Mouse (Mus musculus) ES-E14 (cell line): ENCODE data around the gene Stkld1. TPM values are rescaled to one million over a fixed set of nuclear protein-coding genes. Genes with fewer than 3 reads are reported as not detected.

ENCODE experiments used
- DNase-seq: peaks from one replicate; pipeline ENCODE4 v3.0.0-alpha.2; 2013; ENCODE audit warnings: low read depth, low spot score
- H3K27ac ChIP-seq: 2 replicates; pipeline ENCODE4 v1.5.1; 2012; ENCODE audit warnings: low read depth, mild to moderate bottlenecking, low read length, moderate library complexity, mixed read lengths; ENCODE audit not compliant: poor library complexity, insufficient read depth, severe bottlenecking
- H3K36me3 ChIP-seq: 2 replicates; pipeline ENCODE4 v1.6.1; 2012; ENCODE audit warnings: mild to moderate bottlenecking, low read length, moderate library complexity, mixed read lengths; ENCODE audit not compliant: control insufficient read depth, poor library complexity, insufficient read depth, severe bottlenecking
- H3K4me1 ChIP-seq, 2 experiments: fragments of 150-350 bp in 1 of 2; sonication (generic) in 1 of 2; 2 replicates each; pipeline ENCODE4 v1.6.1; 2012; ENCODE audit warnings: low read length in 2 of 2, mild to moderate bottlenecking in 1 of 2, mixed read lengths in 1 of 2; ENCODE audit not compliant: control insufficient read depth in 2 of 2, insufficient read depth in 2 of 2, poor library complexity in 1 of 2
- H3K4me3 ChIP-seq, 2 experiments: fragments of 150-350 bp in 1 of 2; sonication (generic) in 1 of 2; 2 replicates each; pipeline ENCODE4 v1.5.1; 2012; ENCODE audit warnings: low read length in 2 of 2, low read depth in 1 of 2, mild to moderate bottlenecking in 1 of 2, mixed read lengths in 1 of 2; ENCODE audit not compliant: insufficient read depth in 1 of 2, poor library complexity in 1 of 2, severe bottlenecking in 1 of 2
- H3K9ac ChIP-seq: 2 replicates; pipeline ENCODE4 v1.6.1; 2012; ENCODE audit warnings: low read depth, mild to moderate bottlenecking, low read length, mixed read lengths; ENCODE audit not compliant: poor library complexity, insufficient read depth, severe bottlenecking
- H3K9me3 ChIP-seq: fragments of 150-350 bp; sonication (generic); 2 replicates; pipeline ENCODE4 v1.6.1; 2012; ENCODE audit warnings: low read depth, mild to moderate bottlenecking, low read length; ENCODE audit not compliant: control insufficient read depth, insufficient read depth
- CHD2 ChIP-seq: IDR thresholded peaks from 2 replicates; pipeline ENCODE4 v1.6.1; 2014; ENCODE audit warnings: mild to moderate bottlenecking, low read depth, low read length, inconsistent platforms
- HCFC1 ChIP-seq: IDR thresholded peaks from 2 replicates; pipeline ENCODE4 v1.6.1; 2012; ENCODE audit warnings: low read length, inconsistent platforms, borderline replicate concordance; ENCODE audit not compliant: insufficient read depth
- MAFK ChIP-seq: IDR thresholded peaks from 2 replicates; pipeline ENCODE4 v1.6.1; 2014; ENCODE audit warnings: mild to moderate bottlenecking, low read depth, low read length, inconsistent platforms; ENCODE audit not compliant: insufficient read depth
- ZC3H11A ChIP-seq: IDR thresholded peaks from 2 replicates; pipeline ENCODE4 v1.6.1; 2012; ENCODE audit warnings: low read depth, mild to moderate bottlenecking, inconsistent platforms, low read length, borderline replicate concordance
- ZNF384 ChIP-seq: IDR thresholded peaks from 2 replicates; pipeline ENCODE4 v1.6.1; 2012; ENCODE audit warnings: low read depth, low read length, inconsistent platforms
- in situ Hi-C, 2 experiments: fragments of 600-800 bp; cut with MboI; formaldehyde crosslinking; loops; one replicate each; pipeline ENCODE4 v1.15.1; 2025; ENCODE audit warnings: low sequenced_read_pairs in 2 of 2, inconsistent platforms in 1 of 2; ENCODE audit not compliant: unreplicated experiment in 2 of 2
- total RNA-seq: library from RNA; depleted of rRNA; stranded (reverse); fragments of 300-350 nt; gene quantifications from 2 replicates; pipeline ENCODE4 v1.2.3, GENCODE M21; 2012

Gene Stkld1
- total RNA-seq, 1 experiment = not detected

DNA sequence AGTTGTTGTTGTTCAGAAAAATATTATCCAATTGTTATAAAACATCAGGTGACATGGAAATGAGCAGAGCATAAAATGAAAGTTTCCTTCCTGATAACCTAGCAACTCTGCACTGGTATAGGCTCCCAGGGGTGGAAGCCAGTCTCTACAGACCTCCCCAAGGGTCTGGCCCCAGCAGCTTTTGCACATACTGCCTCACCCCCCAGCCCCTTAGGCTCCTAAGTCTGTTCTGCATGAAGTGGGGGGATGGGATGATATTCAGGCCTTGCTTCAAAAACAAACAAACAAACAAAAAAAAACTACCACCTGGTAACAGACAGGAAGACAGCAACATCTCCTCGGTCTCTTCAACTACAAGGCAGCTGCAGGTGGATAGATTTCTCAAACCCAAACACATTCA is 46.5 kb downstream of the Stkld1 start:
- in situ Hi-C loops = no loop called here
- no peak overlapping the region for H3K27ac ChIP-seq

DNA sequence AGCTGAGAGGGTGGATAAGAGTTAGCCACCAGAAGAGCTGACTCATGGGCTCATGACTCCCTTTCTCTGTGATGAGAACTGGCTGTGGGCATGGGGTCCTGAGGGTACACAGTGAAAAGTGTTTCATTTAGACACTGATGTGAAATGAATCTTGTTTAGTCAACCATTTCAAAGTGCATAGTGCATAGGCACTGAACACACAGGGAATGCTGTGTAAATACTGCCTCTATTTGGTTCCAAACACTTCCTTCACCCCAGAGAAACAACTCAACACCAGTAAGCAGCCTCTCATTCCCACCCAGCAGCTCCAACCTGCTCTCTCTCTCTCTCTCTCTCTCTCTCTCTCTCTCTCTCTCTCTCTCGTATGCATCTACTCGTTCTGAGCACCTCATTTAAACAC is 50.3 kb downstream of the Stkld1 start:
- in situ Hi-C loops = no loop called here

More for the DNA sequence above, 46.5 kb downstream of the Stkld1 start:
- no peak overlapping the region for H3K4me3 ChIP-seq
- DNase-seq = no peak
- H3K4me1 ChIP-seq = peaks cover 0 to 5% of the 10 kb centered on the region in 2 experiments; a peak in 1 of 4 replicates
- H3K9me3 ChIP-seq = no peaks in the 10 kb centered on the region
- no peak for TF ChIP-seq MAFK
- TF ChIP-seq CHD2 = no peak
- TF ChIP-seq HCFC1 = no peak
- TF ChIP-seq ZNF384 = no peak
- no peak for TF ChIP-seq ZC3H11A
- H3K9ac ChIP-seq = no peak overlapping the region
- H3K36me3 ChIP-seq = no peaks in the 10 kb centered on the region

DNA sequence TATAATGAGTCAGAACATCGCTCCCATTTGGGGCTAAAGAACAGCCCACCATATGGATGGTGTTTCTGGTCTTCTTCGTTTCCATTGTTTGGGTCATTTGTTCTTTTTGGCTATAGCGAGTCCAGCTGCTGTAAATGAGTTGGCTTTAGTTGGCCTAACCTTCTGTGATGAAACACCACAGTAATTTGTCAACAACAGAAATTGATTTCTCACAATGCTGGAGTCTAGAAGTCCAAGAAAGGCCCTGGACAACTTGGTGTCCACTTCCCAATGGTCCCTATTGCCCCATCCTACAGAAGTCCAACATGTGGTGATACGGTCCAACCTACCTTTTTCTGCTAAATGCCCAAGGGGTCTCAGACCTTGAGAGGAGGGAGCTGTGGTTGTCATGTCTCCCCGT is 50.8 kb downstream of the Stkld1 start:
- Histone ChIP-seq H3K36me3 (no peaks in the 10 kb centered on the region), H3K4me3 (no peak overlapping the region), H3K9ac (no peak overlapping the region), H3K4me1 (peaks cover 0 to 5% of the 10 kb centered on the region in 2 experiments; a peak in 1 of 4 replicates), H3K27ac (no peak overlapping the region), H3K9me3 (no peaks in the 10 kb centered on the region)
- in situ Hi-C loops = no loop called here
- no peak for DNase-seq
- TF ChIP-seq CHD2 (no peak), MAFK (no peak), HCFC1 (no peak), ZC3H11A (no peak), ZNF384 (no peak)

More for the DNA sequence above, 50.3 kb downstream of the Stkld1 start:
- Histone ChIP-seq H3K27ac (no peak overlapping the region), H3K4me1 (peaks cover 0 to 5% of the 10 kb centered on the region in 2 experiments; a peak in 1 of 4 replicates), H3K4me3 (no peak overlapping the region), H3K9me3 (no peaks in the 10 kb centered on the region), H3K36me3 (no peaks in the 10 kb centered on the region), H3K9ac (no peak overlapping the region)
- TF ChIP-seq HCFC1 (no peak), ZC3H11A (no peak), ZNF384 (no peak), MAFK (no peak), CHD2 (no peak)
- DNase-seq = no peak

DNA sequence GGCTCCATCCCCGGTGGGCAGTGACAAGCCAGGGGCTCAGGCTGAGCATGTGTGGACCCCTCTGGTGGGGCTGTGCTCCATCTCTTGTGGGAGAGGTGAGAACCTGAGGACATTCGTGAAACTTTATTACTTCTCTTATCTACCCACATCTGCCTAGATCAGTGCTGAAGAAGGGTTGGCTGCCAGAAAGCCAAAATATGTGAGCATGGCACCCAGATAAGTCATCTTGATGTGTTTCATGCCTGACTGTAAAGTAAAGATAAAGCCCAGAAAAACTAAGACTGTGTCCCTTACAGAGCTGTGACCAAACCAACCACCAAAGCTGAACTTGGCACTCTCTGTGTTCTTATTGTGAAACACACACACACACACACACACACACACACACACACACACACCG is 60.1 kb downstream of the Stkld1 start:
- in situ Hi-C loops = no loop called here
- Histone ChIP-seq H3K36me3 (no peaks in the 10 kb centered on the region), H3K9ac (no peak overlapping the region), H3K4me1 (no peaks in the 10 kb centered on the region), H3K27ac (no peak overlapping the region), H3K9me3 (no peaks in the 10 kb centered on the region), H3K4me3 (no peak overlapping the region)
- TF ChIP-seq CHD2 (no peak), MAFK (no peak), HCFC1 (no peak), ZNF384 (no peak), ZC3H11A (no peak)
- DNase-seq = no peak

DNA sequence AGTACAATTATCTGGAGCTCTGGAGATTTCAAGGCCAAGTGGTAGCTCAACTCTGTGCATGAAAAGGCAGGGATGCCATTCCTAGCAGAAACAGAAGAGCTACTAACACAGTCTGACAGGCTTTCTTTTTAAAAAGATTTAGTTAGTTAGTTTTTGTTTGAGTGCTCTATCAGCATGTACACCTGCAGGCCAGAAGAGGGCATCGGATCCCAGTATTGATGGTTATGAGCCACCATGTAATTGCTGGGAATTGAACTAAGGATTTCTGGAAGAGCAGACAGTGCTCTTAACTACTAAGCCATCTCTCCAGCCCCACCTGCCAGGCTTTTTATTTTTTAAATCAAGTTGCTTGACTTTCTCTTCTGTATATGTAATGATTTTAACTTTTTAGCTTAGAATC is 63.7 kb downstream of the Stkld1 start:
- H3K4me1 ChIP-seq = no peaks in the 10 kb centered on the region
- H3K27ac ChIP-seq = no peak overlapping the region
- H3K9ac ChIP-seq = no peak overlapping the region
- no peak overlapping the region for H3K4me3 ChIP-seq
- in situ Hi-C loops = no loop called here
- TF ChIP-seq MAFK (no peak), ZNF384 (no peak), CHD2 (no peak), HCFC1 (no peak), ZC3H11A (no peak)
- no peak for DNase-seq
- H3K36me3 ChIP-seq = no peaks in the 10 kb centered on the region
- no peaks in the 10 kb centered on the region for H3K9me3 ChIP-seq
